Mouse (Mus musculus) retina, adult 2 months (tissue): ENCODE measurements at regions not wholly inside any gene's neighbourhood (a gene's known extent, or its start where the extent isn't known, plus 50 kb on each side); places are given as distances from the start of the nearest gene placed in this dataset.

Source experiments
- DNase-seq: peaks from one replicate; pipeline ENCODE4 v3.0.0-alpha.2; 2012; ENCODE audit warnings: low read depth, low spot score

DNA sequence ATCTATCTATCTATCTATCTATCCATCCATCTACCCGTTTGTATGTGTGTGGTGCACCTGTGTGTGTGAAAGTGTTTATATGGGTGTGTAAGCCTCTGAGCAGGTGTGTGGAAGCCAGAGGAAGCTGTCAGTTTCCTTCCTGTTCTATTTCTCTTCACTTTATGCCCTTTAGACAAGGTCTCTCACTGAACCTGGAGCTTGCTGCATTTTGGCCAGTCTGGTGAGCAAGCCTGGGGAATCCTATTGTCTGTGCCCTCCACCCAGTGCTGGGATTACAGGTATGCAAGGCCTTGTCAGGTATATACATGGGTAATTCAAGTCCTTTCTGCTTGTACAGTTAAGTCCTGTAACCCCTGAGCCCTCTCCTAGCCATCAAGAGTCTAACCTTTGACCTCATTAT is 466.6 kb upstream of the 3110018I06Rik start:
- no peak for DNase-seq

DNA sequence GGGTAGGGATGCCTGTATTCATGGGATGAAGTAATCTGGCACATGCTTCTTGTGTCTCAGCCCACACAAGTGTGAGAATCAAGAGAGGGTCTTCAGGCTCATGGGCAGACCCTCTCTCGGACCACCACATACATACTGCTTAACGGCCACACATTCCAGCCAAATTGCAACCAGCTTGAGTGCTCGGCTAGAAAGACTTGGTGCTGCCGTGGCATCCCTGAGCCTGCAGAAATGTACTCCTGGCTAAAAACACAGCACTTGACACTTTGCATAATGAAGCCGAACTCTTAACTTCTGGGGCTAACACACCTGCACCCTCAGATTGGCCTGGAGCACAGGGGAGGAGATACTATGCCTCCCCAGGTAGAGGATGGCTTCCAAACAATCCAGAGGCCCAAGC is 461.6 kb upstream of the 3110018I06Rik start:
- no peak for DNase-seq

DNA sequence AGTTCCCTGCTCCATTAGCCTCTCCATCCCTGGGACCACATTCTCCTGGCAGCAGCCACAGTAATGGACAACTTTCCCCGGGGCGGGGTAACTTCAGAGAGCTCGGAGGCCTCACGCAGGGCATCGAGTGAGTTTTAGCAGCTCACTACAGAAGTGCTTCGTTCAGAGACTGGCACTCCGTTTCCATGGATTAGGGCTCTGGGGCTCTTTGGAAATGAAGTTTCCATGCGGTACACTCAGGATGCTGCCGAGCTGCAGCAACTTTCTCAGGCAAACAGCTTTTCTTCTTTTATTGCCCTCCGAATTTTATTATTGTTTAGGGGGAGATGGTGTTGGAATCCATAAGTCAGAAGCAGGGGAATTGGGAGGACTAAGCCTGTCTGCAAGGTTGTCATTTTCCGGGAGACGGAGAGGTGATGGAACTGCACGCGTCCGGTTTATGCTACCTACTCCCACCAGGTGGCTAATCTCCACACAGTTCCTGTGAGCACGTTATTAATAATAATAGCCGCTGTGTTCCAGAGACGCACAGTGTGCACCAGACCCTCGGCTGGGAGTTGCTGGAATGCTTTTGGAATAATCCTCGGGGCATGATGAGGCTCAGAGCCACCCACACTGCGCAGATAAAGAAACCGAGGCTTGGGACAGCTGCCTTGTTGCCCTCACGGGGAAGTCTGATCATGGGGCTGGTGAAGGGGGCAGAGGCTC is 460.4 kb upstream of the 3110018I06Rik start:
- no peak for DNase-seq

DNA sequence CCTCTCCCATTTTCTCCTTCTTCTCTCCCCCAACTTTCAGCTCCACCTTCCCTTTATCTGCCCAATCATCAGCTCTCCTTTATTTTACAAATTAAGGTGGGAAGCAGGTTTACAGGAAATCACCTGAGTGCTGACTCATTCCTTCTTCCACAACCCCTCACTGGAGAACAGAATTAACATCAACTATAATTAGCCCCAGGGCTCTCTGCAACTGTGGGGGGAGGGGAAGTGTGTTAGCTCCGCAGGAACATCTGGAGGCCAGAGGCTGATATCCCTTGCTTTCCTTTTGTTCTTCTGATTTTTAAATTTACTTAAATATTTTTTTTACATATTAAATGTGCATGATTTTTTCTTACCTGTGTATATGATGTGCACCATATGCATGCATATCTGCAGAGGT is 459.4 kb upstream of the 3110018I06Rik start:
- no peak for DNase-seq

DNA sequence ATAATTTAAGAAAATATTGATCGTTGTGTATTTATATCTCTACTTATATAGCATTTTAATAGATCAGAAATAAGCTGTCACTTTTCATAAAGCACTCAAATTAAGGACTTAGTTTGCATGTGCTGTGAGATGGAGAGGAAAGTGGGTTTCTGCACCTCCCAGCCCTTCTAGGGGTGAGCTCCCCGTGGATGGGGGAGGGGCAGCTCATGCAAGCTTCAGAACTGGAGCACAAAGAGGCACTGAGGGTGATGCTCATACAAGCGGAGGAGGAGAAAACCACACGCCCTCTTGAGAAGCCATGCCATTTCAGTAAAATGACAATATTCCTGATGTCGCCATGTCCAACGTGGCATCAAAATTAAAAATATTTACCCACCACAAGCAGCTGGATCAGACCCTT is 452.1 kb upstream of the 3110018I06Rik start:
- DNase-seq, result no peak

DNA sequence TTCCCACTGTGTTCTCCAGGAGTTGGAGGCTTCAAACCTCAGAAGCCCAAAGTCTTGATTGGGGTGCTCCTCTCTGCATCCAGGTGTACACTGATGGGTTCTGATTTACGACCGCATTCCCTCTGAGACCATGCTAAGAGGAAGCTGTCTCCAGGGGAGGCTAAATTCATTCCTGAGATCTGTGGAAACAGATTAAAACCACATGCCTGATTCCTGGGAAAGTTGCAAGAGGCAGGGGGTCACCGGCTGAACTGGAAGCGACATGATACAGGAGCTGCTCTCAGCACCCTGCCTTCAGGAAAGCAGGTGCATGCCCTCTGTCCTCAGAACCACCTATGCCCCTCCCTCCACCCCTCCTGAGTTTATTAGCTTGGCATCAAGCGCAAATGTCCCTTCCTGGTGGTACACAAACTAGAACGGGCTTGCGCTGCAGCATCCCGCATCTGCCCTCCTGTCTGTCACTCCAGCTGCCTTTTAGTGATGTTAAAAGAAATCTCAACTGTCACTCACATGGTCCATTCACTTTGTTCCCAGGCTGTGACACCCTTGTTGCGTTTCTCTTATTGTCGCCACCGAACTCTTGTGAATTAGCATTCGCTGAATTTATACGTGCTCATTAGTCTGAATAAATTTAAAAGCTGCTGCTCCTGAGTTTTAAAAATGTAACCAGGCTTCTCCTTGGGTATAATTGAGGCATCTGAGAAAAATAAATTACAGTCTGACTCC is 446.3 kb upstream of the 3110018I06Rik start:
- no peak for DNase-seq

DNA sequence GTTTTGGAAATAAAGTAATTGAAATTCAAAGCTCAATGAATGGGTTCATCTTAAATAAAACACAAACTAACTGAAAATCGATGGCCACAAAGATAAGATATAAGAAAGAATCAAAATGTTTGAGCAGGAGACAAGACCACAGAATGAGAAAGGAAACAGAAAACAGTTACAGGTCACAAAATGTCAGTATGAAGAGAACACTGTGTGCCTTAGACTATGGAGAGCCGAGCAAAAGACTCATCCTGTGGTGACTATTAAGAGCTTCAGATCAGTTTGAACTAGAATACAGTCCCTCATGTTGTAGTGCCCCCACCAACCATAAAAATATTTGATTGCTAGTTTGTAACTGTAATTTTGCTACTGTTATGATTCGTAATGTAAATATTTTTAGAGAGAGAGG is 441.9 kb upstream of the 3110018I06Rik start:
- no peak for DNase-seq

DNA sequence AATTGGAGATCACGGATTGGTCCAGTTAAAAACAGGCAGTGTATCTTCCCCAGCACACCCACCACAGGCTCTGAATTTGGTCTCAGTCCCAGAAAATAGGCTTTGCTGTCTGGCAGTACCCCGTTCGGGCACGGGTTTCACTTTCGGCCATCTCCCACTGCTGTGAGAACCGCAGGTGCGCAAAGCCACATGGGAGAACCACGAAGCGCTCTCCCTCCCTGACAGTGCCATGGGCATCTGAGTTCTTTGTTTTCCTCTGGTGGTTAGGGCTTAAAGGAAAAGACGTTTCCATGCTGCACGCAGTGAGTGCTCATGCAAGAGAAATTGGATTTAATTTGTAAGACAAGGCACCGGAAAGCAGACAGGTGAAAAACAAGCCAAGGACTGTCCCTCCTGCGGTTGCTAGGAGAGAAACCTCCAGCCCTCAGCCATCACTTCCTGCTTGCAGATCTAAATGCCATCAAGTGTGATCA is 441.3 kb upstream of the 3110018I06Rik start:
- DNase-seq, result no peak

DNA sequence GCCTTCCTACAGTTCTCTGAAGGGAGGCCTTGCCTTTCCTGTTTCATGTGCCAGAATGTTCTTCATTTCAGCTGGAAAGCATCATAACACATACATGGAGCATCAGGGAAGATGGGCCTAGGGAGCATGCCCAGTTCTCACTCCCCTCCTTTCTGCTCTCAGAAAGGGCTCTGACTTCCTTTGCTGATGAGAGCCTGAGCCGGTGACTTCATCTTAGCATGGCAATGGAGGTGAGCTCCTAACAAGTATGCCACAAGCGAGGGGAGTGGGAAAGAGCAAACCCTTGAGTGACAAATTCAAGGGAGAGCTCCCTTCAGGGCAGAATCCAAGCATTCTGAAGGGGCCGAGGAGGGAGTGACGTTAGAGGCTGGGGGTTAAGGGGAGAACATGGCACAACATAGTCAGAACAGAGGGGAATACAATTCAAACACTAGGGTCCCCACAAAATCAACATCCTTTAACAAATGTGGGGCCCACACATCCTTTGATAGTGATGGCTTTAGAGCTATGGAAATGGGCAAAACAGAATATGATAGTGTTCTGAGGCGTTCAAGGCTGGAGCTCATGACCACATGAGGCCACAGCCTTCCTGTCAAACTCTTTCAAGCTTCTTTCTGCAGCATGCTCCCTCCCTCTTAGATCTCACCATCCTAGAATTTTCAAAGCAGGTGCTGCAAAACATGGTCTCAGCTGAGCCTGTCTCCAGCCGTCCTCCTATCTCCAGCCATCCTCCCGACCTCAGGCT is 437.4 kb upstream of the 3110018I06Rik start:
- no peak for DNase-seq

DNA sequence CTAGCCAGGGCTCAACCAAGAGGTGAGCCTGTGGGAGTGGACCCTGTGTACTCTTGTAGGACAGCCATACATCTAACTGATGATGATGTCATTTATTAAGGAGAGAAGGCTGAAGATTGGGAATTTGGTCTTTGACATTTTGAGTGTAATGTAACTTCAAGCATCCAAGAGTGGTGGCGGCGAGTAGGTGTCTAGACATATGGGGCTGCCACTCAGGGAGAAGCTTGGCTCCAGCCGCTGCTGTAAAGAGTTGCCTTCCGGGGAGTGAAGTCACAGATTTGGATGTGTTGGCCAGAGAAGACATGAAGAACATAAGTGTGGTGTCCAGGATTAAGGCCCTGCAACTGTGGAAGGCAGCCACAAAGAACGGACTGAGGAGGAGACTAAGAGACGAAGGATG is 436.3 kb upstream of the 3110018I06Rik start:
- DNase-seq, result no peak

DNA sequence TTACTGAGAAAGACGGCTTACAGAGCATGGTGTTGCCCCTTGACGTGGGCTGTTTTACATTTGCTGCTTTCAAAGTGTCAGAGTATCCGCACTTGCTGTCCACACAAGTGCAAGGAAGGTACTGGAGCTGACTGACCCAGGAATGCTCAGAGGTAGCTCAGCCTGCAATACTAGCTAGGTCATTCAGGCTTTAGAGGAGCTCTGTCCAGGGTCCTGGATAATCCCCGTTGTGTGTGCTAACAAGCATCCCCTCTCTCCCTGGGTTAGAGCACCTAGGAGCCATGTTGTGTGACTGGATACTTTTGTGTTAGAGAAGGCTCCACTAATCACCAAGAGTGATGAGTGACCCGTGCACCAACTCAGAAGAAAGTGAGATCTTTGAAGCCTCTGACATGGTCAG is 431.9 kb upstream of the 3110018I06Rik start:
- DNase-seq, result no peak

DNA sequence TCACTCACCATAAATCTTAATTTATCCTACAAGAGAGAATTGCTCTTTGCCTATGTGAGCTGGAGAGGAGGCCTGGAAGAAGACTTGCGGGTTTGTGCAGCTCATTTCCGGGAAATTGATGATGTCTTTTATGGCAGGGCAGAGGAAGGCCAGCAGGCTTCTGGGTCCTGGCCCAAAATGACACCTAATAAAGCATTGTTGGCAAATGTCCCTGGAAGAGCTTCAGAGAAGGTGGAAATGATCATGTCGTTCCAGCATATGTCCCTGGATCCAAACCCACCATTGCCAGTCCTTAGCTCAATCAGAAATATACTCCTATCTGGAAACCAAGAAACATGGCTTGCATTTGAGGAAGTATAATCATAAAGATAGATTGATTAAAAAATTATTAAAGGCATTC is 427.9 kb upstream of the 3110018I06Rik start:
- DNase-seq, result no peak

DNA sequence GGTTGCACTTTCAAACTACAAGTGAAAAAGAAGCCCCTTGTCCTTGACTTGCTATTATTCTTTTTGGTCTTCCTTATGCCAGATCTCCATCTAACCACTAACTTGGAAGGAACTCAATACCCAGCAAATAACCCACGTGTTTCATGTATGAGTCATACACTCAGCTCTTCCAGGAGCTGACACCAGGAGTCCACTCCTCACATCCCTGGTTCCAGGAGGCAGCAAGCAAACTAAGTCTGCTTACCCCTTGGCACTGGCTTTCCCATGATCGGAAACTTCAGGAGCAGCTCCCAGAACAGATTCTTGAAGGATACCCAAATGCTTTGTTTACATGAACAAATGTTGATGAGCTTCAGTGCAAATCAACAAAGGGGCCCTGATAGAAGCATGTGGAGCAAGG is 421.1 kb upstream of the 3110018I06Rik start:
- DNase-seq, result no peak

DNA sequence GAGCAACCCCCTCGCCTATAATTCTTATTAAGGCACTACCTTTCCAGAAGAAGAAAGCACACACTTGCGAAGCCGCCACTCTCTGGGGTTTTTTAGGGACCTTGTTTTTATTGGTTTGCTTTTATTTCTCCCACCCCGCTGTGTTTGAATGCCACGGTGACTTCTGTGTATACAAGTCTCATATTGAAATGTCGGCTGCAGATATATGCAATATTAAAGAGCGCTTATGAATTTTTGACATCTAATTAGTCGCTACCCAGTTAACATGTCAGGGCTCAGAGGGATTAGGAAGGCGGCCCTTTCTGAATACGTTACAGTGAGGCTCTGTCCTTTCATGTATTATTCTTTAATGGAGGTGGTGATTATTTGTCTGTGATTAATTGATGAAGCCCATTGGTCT is 405.9 kb upstream of the 3110018I06Rik start:
- no peak for DNase-seq

DNA sequence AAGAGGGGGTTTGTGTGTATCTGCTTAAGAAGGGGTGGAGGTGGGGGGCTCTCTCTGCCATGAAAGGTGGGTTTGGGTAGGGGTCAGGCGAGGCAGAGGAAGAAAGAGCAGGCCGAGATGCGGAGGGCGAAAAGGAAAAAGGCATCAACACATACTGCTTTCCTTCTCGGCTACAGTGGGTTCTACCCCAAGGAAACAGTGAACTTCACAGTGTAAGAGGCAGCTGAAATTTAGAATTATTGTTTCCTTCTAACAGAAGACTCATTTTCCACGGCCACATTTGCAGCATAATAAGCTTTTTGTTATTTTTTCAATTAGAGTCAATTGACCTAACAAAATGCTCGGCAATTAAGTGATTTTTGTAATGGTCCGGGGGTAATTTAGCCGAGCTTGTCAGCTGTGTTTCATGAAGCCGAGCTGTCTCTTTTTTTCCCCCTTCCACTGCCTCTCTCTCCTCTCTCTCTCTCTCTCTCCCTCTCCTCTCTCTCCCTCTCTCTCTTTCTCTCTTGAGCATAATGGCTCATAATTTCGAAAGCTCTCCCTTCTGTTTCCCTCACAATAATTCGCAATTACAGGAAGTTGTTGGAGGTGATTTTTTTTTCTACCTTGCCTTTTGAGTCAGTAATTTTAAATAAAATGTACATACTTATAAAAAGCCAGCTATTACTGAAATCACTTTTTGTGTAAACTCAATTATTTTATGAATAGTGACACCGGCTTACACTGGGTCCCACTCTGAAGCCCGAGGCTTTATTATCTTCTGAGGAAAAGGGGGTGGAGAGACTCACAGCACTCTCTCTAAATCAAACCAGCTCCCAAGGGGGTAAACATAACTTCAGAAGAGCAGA is 403.1 kb upstream of the 3110018I06Rik start:
- no peak for DNase-seq

DNA sequence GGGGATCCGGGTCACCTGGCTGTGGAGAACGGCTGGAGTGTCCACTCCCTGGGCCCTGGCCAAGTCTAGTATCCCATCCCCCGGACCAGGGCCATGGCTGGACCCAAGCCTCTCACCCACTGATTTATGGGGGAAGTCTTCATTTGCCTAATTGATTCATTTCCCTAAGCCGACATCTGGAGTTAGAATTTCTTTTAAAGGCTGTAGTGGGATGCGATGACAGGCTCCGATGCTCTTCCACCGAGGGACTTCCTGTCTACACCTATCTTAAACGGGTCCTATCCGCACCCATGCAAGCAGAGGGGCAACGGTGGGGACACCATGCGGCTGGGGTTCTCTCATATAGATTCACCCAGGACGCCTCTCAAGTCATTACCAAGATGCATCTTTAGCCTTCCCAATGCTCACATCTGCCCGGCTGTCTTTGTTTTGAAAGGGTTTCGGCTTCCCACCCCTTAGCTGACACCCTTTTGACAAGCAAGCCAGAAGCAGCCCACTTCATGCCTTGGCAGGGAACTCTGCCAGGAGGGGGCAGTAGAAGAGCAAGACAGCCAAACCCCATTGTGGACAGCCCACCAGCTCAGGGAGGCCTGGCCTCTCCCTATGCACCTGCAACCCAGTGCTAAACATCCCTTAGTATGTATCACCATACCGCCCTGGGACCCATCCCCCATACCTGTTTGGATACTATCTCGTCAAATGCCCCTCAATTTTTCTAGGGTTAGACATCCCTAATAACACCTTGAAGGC is 402.4 kb upstream of the 3110018I06Rik start:
- peak; percentile 6 for DNase-seq

DNA sequence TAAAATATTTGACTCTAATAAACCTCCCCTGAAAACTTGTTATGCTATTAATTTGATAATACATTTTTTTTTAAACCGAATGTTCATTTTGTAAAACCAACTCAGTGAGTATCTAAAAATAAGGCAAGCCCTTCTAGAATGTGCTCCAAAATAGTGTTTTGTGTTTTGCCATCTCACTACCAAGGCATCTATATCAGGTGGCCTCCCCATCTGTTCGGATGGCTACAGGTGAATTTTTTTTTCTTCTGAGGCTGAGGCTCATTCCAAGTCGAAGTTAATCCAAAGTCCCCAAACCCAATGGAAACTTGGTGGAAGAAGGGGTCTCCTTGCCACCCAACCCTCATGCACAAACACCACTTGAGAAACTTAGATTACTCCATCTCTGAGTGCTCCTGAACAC is 396.3 kb upstream of the 3110018I06Rik start:
- no peak for DNase-seq

DNA sequence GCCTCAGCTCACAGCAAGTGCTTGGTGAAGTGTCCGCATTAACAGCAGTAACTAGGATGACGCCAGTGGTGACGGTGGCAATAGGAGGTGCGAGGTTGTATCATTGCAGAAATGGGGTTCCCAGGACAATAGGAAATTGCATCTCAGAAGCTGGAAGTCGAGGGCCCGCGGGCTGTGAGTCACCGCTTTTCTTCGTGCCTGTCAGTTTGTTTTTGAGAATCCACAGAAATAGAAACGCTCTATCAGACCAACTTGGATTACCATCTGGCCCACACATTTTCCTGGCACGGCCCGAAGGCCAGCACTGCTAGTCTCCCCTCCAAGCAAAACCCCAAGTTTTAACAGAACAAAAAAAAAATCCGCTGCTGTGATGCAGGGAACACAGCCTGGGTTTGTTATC is 395.1 kb upstream of the 3110018I06Rik start:
- no peak for DNase-seq

DNA sequence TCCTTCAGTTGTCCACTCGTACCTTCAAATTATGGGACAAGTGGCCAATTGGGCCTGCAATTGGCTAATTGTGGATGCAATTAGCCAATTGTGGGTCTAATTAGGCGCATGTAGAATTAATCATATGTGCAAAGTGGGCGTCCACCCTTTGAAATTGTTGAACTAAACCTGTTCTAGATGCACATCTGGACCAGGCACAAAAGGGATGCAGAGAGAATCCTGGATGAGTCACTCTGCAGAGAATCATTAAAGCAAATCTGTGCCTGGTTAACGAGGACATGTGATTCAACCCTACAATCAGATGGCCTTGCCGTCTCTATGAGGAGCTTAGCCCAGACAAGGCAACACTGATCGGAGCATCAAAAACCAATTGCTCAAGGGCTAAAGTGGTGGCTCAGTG is 393.0 kb upstream of the 3110018I06Rik start:
- DNase-seq, result no peak

DNA sequence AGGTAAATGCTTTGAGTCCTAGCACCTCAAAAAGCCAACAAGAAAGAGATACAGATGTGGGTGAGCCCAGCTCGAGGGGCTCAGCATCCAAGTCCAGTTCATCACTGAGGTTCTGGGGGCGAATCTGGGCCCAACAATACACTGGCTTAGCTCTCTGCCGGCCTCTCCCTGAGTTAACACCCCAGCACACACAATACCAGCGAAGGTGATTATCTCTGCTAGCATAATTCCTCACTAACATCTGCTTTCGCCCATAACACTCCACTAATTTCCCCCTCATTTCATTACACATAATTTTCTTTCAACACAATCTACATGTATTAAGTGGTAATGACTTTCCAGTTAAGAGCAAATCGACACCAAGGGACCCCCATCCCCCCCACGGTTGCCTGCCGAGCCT is 383.9 kb upstream of the 3110018I06Rik start:
- no peak for DNase-seq

DNA sequence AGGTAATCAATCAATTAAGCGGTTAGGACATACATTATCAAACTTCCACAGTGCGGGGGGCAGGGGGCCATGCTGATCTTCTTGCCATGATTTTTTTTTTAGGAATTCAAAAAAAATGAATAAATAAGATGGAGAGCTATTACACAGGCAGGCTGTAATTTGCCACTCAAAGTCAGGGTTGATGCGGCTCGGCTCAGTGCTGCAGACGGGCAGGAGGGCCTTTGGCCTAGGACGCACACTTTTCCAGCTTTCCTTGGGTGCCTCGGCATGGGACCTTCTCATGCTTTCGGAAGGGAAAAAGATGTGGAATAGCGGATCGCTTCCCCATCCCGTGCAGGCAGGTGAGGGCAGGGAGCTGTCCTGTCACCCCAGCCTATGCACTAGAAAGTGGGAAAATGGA is 383.4 kb upstream of the 3110018I06Rik start:
- DNase-seq, result no peak
